Mouse (Mus musculus) hindbrain, embryonic 16.5 days (tissue): ENCODE results near the gene Crnkl1. TPM values are rescaled to one million over a fixed set of nuclear protein-coding genes. Genes with fewer than 3 reads are reported as not detected.
A peak's percentile ranks its signal among the peaks of the same experiment; 100 is the strongest.
"Not testable (repeated sequence)": the region's sequence is repeated elsewhere in the genome, so short reads cannot be mapped to it uniquely, and the experiment has no call there.

ENCODE experiments used
- ATAC-seq: fragments of 200-750 bp; cut with Nextera tagmentation; 2 replicates; pipeline ENCODE4 v1.8.0; 2017; ENCODE audit warnings: moderate TSS enrichment, moderate library complexity
- H3K27ac ChIP-seq: fragments of 300-500 bp; sonication (generic); 2 replicates; pipeline ENCODE4 v1.5.1; 2014; ENCODE audit warnings: low read depth, mild to moderate bottlenecking, control low read depth, low read length, moderate library complexity
- H3K27me3 ChIP-seq: fragments of 300-500 bp; sonication (generic); replicated peaks from 2 replicates; pipeline ENCODE4 v1.6.1; 2014; ENCODE audit warnings: low read length; ENCODE audit not compliant: control insufficient read depth, insufficient read depth
- H3K36me3 ChIP-seq: fragments of 300-500 bp; sonication (generic); 2 replicates; pipeline ENCODE4 v1.6.1; 2014; ENCODE audit warnings: mild to moderate bottlenecking, low read length, moderate library complexity, mixed read lengths; ENCODE audit not compliant: control insufficient read depth, insufficient read depth
- H3K4me1 ChIP-seq: fragments of 300-500 bp; sonication (generic); 2 replicates; pipeline ENCODE4 v1.6.1; 2014; ENCODE audit warnings: low read depth, low read length; ENCODE audit not compliant: control insufficient read depth, insufficient read depth
- H3K4me2 ChIP-seq: fragments of 300-500 bp; sonication (generic); 2 replicates; pipeline ENCODE4 v1.6.1; 2014; ENCODE audit warnings: mild to moderate bottlenecking, low read length, control low read depth, moderate library complexity
- H3K4me3 ChIP-seq: fragments of 300-500 bp; sonication (generic); 2 replicates; pipeline ENCODE4 v1.5.1; 2014; ENCODE audit warnings: mild to moderate bottlenecking, low read length, control low read depth, moderate library complexity
- H3K9ac ChIP-seq: fragments of 300-500 bp; sonication (generic); 2 replicates; pipeline ENCODE4 v1.6.1; 2014; ENCODE audit warnings: low read depth, mild to moderate bottlenecking, control low read depth, low read length, moderate library complexity
- H3K9me3 ChIP-seq: fragments of 300-500 bp; sonication (generic); 2 replicates; pipeline ENCODE4 v1.6.1; 2014; ENCODE audit warnings: mild to moderate bottlenecking, low read length, moderate library complexity; ENCODE audit not compliant: control insufficient read depth
- WGBS: fragments of 180-500 bp; shearing (Covaris S2); extraction: QIAGEN DNeasy Blood & Tissue Kit; methylation state at CpG from one replicate; pipeline ENCODE4 v1.1.7; 2014; 5-methylcytosine and 5-hydroxymethylcytosine counted together
- polyA plus RNA-seq: library from polyadenylated mRNA; unstranded; fragments of >200 nt; fragmentation: Nextera tagmentation; extraction: Ambion mirVana; gene quantifications from 2 replicates; pipeline ENCODE4 v1.2.1, GENCODE M21; 2015

Crnkl1 gene
- polyA plus RNA-seq, 1 experiment from 2014 or later: 18.3 TPM

GRCm38 (mm10) chr2:145901861-145902260 lies 33.0 kb downstream of the Crnkl1 start, which contains the start of gene Naa20:
Gene Naa20 (plus strand): TSS chr2:145902099.
- Histone ChIP-seq H3K27ac (no peak within 1 kb of the TSS), H3K9me3 (no peaks in the 10 kb centered on the region), H3K4me3 (peak within 1 kb of the TSS; percentile 94), H3K4me1 (peaks cover 12% of the 10 kb centered on the region), H3K9ac (peak within 1 kb of the TSS; percentile 93), H3K27me3 (no peaks in the 10 kb centered on the region), H3K4me2 (peak within 1 kb of the TSS; percentile 64), H3K36me3 (no peaks in the 10 kb centered on the region)
- ATAC-seq: no peak
- 89% methylated on average over 6 of the region's 6 CpGs for WGBS

- not testable (repeated sequence) for H3K36me3 ChIP-seq, H3K27me3 ChIP-seq, H3K4me3 ChIP-seq, ATAC-seq, H3K9me3 ChIP-seq, H3K4me2 ChIP-seq, H3K9ac ChIP-seq, H3K27ac ChIP-seq
- 83% methylated on average over 7 of the region's 8 CpGs for WGBS
- H3K4me1 ChIP-seq: peaks cover 12% of the 10 kb centered on the region
Measured at GRCm38 (mm10) chr2:145900318-145900717, 34.5 kb downstream of the Crnkl1 start.

- Histone ChIP-seq H3K4me2 (no peak overlapping the region), H3K9ac (no peak overlapping the region), H3K27me3 (no peaks in the 10 kb centered on the region), H3K9me3 (no peaks in the 10 kb centered on the region), H3K36me3 (no peaks in the 10 kb centered on the region), H3K4me3 (no peak overlapping the region), H3K4me1 (no peaks in the 10 kb centered on the region), H3K27ac (no peak overlapping the region)
- no peak for ATAC-seq
- 79% methylated on average over 9 of the region's 9 CpGs for WGBS
Measured at GRCm38 (mm10) chr2:145898106-145898505, 36.7 kb downstream of the Crnkl1 start.

GRCm38 (mm10) chr2:145893756-145894155 lies 41.1 kb downstream of the Crnkl1 start:
- no peak for ATAC-seq
- Histone ChIP-seq H3K9ac (no peak overlapping the region), H3K4me1 (no peaks in the 10 kb centered on the region), H3K9me3 (no peaks in the 10 kb centered on the region), H3K27ac (no peak overlapping the region), H3K27me3 (no peaks in the 10 kb centered on the region), H3K4me2 (no peak overlapping the region), H3K4me3 (no peak overlapping the region), H3K36me3 (no peaks in the 10 kb centered on the region)
- 100% methylated on average over 6 of the region's 6 CpGs for WGBS

- WGBS: 88% methylated on average over 2 of the region's 2 CpGs
Measured at GRCm38 (mm10) chr2:145890571-145890970, 44.2 kb downstream of the Crnkl1 start.

GRCm38 (mm10) chr2:145888766-145889480 lies 45.9 kb downstream of the Crnkl1 start:
- no peak for ATAC-seq
- H3K9ac ChIP-seq: no peak overlapping the region
- H3K27ac ChIP-seq: no peak overlapping the region; the same call in 1 of the 2 replicates
- H3K9me3 ChIP-seq: no peaks in the 10 kb centered on the region
- no peak overlapping the region for H3K4me3 ChIP-seq
- H3K4me1 ChIP-seq: no peaks in the 10 kb centered on the region
- 66% methylated on average over 6 of the region's 6 CpGs for WGBS
- no peak overlapping the region for H3K4me2 ChIP-seq
- peaks cover 5% of the 10 kb centered on the region; the same call in 1 of the 2 replicates for H3K36me3 ChIP-seq
- H3K27me3 ChIP-seq: no peaks in the 10 kb centered on the region

More at GRCm38 (mm10) chr2:145890571-145890970, 44.2 kb downstream of the Crnkl1 start:
- Histone ChIP-seq H3K4me1 (no peaks in the 10 kb centered on the region), H3K4me2 (no peak overlapping the region), H3K9ac (no peak overlapping the region), H3K27ac (no peak overlapping the region), H3K36me3 (peaks cover 4% of the 10 kb centered on the region; the same call in 1 of the 2 replicates), H3K27me3 (no peaks in the 10 kb centered on the region), H3K4me3 (no peak overlapping the region), H3K9me3 (no peaks in the 10 kb centered on the region)
- no peak for ATAC-seq

GRCm38 (mm10) chr2:145887937-145888765 lies 46.7 kb downstream of the Crnkl1 start:
- 72% methylated on average over 14 of the region's 14 CpGs for WGBS
- no peak for ATAC-seq
- Histone ChIP-seq H3K4me1 (no peaks in the 10 kb centered on the region), H3K27me3 (no peaks in the 10 kb centered on the region), H3K9me3 (no peaks in the 10 kb centered on the region), H3K27ac (no peak overlapping the region; the same call in 1 of the 2 replicates), H3K9ac (no peak overlapping the region), H3K4me3 (no peak overlapping the region), H3K36me3 (peaks cover 5% of the 10 kb centered on the region; the same call in 1 of the 2 replicates), H3K4me2 (no peak overlapping the region)

- Histone ChIP-seq H3K27ac (no peak overlapping the region), H3K4me1 (no peaks in the 10 kb centered on the region; the same call in 1 of the 2 replicates), H3K4me3 (no peak overlapping the region), H3K9ac (no peak overlapping the region), H3K9me3 (no peaks in the 10 kb centered on the region), H3K36me3 (peaks cover 5% of the 10 kb centered on the region; the same call in 1 of the 2 replicates), H3K27me3 (no peaks in the 10 kb centered on the region), H3K4me2 (no peak overlapping the region)
- no peak for ATAC-seq
- WGBS: 77% methylated on average over 14 of the region's 14 CpGs
Measured at GRCm38 (mm10) chr2:145884913-145885785, 49.7 kb downstream of the Crnkl1 start.
